Mouse (Mus musculus): ENCODE data around the gene Crat. TPM values are rescaled to one million over a fixed set of nuclear protein-coding genes. Genes with fewer than 3 reads are reported as not detected.

Crat gene
- total and polyA plus RNA-seq, 2 experiments = 9.2 to 65.2 TPM

DNA sequence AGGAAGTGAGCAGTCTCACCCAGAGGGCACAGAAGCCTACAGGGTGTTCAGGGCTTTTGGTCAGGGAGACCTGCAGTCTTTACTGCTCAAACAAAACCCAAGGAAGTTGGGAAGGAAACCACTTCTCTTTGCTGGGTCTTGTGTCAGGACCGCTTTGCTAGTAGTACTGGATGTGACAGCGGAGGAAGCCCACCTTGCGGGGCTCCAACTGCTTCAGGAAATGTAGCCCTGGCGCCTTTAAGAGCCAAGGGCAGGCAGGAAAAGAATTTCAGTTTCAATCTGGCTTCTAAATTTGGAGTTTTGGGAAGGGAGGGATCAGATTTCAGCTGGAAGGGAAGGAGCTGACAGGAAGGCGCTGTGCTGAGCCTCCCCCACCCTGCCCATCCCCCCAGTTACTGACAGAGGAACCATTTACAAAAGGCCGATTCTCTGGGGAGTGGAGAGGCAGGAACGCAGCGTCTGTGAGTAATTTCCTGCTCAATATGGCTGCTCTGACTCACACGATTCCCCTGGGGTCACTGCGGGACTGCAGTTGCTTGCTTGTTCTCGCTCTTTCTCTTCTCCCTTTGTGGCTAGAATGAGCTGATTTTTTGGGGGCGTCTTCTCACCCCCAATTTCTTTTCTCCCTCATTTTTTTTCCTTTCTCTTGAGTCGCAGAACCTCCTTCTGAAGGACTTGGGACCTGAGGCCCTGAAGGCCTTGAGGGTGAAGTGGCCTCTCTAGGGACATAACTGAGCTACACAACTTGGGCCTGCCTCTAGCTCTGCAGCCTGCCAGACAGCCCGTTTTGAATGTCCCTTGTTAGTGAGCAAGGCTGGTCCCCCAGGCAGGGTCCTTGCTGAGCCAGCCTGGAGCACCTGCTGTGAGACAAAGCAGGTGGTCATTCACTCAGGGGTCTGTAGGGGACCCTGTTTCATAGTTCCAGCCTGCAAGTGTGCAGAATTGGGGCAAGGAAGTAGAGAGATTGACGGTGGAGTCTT lies 26.2 kb upstream of the Crat start:
- Histone ChIP-seq H3K4me1 (ENCODE audit: control insufficient read depth, insufficient read depth, low read length) (peaks cover 6% of the 10 kb centered on the region; the same call in 1 of the 2 replicates), H3K9ac (ENCODE audit: low read depth, low read length) (peak overlapping the region; percentile 37)

DNA sequence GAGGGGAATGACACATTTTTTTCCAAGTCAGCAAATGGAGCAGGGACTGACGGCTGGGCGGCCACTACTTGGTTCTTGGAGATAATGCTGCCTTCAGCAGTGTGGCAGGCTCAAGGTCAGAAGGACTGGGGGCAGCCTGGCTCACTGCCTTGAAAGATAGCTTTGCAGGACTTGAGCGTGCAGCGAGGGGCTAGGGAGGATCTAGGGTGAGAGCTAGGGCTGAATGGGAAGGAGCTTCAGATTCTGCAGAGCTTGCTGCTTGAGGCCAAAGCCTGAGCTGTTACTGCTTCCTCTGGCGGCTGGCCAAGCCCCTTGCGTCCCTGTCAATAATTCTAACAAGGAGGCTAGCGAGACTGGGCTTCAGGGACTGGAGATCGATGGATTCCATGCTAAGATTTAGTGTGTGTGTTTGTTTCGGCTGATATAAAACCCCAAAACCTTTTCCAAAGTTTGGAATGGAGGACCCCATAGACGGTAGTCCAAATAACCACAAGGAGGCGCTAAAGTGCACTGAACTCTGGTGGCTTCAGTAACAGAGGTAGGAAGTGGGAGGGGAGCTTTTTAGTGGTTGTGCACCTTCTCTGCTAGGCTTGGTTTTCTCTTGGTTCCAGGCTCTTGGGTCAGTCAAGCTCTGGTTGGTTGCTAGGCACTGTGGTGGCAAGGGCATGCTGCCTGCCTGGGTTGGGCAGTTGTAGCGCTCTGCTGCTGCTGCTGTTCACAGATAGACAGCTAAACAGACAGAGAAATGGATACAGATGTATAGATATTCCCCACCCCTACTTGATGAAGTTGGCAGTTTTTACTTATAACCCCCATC lies 25.3 kb upstream of the Crat start:
- no peak for TF ChIP-seq POLR2A (IDR thresholded peaks at IDR 0.05; ENCODE audit: extremely low read depth, insufficient read depth, low read length)
- TF ChIP-seq CTCF (IDR thresholded peaks at IDR 0.05; ENCODE audit: low read depth, low read length) = peak; percentile 1; the same call in 1 of the 2 replicates
- peak overlapping the region; percentile 26; the same call in 1 of the 2 replicates for H3K9ac ChIP-seq (ENCODE audit: low read depth, low read length)
- H3K27ac ChIP-seq (replicated peaks; ENCODE audit: insufficient read depth, low read depth, low read length) = peak overlapping the region; percentile 84
- H3K4me3 ChIP-seq (ENCODE audit: insufficient read depth, low read depth, low read length) = peak overlapping the region; percentile 12; the same call in 1 of the 2 replicates
- peaks cover 4% of the 10 kb centered on the region; the same call in 1 of the 2 replicates for H3K4me1 ChIP-seq (ENCODE audit: control insufficient read depth, insufficient read depth, low read length)
- peaks cover 4% of the 10 kb centered on the region; the same call in 1 of the 2 replicates for H3K36me3 ChIP-seq (ENCODE audit: control insufficient read depth, insufficient read depth, low read length)
- H3K27me3 ChIP-seq (ENCODE audit: control insufficient read depth, insufficient read depth, low read length) = no peaks in the 10 kb centered on the region
- H3K79me2 ChIP-seq (ENCODE audit: control insufficient read depth, insufficient read depth, low read length) = no peaks in the 10 kb centered on the region
- peak; percentile 40 for DNase-seq (ENCODE audit: extremely low read depth, low read depth, low spot score)
- WGBS = 37% methylated on average over 12 of the region's 12 CpGs

More for the DNA sequence above, 26.2 kb upstream of the Crat start:
- Histone ChIP-seq H3K27me3 (ENCODE audit: control insufficient read depth, insufficient read depth, low read length) (no peaks in the 10 kb centered on the region), H3K27ac (replicated peaks; ENCODE audit: insufficient read depth, low read depth, low read length) (peak overlapping the region; percentile 84), H3K4me3 (ENCODE audit: insufficient read depth, low read depth, low read length) (peak overlapping the region; percentile 8), H3K36me3 (ENCODE audit: control insufficient read depth, insufficient read depth, low read length) (peaks cover 4% of the 10 kb centered on the region; the same call in 1 of the 2 replicates), H3K79me2 (ENCODE audit: control insufficient read depth, insufficient read depth, low read length) (no peaks in the 10 kb centered on the region)
- DNase-seq (ENCODE audit: extremely low read depth, low read depth, low spot score) = peak; percentile 61
- WGBS = 62% methylated on average over 15 of the region's 15 CpGs
- TF ChIP-seq POLR2A (IDR thresholded peaks at IDR 0.05; ENCODE audit: extremely low read depth, insufficient read depth, low read length) (0 out of 2 replicates have a peak, but pooled peaks have one; percentile 10), CTCF (IDR thresholded peaks at IDR 0.05; ENCODE audit: low read depth, low read length) (no peak)

DNA sequence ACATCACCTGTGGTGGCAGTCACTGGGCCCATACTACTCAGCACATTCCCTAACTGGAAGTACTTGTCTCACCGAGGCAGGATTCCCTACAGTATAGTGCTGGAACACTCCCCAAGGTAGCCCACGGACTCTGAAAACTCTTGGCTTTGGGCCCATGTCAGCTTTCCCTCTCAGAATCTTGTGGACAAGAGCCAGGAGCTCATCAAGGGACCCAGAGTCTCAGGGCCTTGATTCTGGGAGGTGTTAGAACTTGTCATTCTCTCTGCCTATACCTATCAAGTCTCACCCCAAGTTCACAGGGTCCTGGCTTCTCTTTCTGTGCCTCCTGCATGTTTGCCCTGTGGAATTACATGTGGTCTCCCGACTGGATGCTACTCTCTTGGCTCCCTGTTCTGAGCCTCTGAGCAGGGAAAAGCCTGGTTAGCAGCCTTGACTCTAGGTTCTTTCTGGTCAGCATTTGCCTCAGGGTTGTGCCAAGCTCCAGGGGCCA lies 24.6 kb upstream of the Crat start:
- 49% methylated on average over 3 of the region's 3 CpGs for WGBS
- Histone ChIP-seq H3K9ac (ENCODE audit: low read depth, low read length) (no peak overlapping the region; the same call in 1 of the 2 replicates), H3K79me2 (ENCODE audit: control insufficient read depth, insufficient read depth, low read length) (no peaks in the 10 kb centered on the region), H3K27me3 (ENCODE audit: control insufficient read depth, insufficient read depth, low read length) (no peaks in the 10 kb centered on the region), H3K27ac (replicated peaks; ENCODE audit: insufficient read depth, low read depth, low read length) (peak overlapping the region; percentile 84), H3K4me1 (ENCODE audit: control insufficient read depth, insufficient read depth, low read length) (peaks cover 4% of the 10 kb centered on the region; the same call in 1 of the 2 replicates), H3K36me3 (ENCODE audit: control insufficient read depth, insufficient read depth, low read length) (peaks cover 4% of the 10 kb centered on the region; the same call in 1 of the 2 replicates), H3K4me3 (ENCODE audit: insufficient read depth, low read depth, low read length) (no peak overlapping the region)
- TF ChIP-seq CTCF (IDR thresholded peaks at IDR 0.05; ENCODE audit: low read depth, low read length) (no peak), POLR2A (IDR thresholded peaks at IDR 0.05; ENCODE audit: extremely low read depth, insufficient read depth, low read length) (no peak)
- DNase-seq (ENCODE audit: extremely low read depth, low read depth, low spot score) = no peak

DNA sequence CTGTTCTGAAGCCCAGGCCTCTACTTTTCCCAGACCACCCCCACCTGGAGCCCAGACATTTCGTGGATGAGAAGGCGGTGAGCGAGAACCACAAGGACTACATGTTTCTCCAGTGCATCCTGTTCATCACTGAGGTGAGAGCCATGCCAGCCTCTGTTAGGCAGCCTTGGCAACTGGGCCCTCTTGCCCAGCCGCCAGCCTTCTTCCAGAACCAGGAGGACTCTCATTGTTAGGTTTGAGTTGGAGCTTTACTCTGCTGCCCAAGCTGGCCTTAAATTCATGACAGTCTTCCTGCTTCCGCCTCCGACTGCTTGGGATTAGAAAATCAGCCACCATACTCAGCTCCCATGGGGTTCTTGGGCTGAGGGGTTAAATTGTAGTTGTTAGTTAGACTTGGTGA lies 24.0 kb upstream of the Crat start:
- TF ChIP-seq CTCF (IDR thresholded peaks at IDR 0.05; ENCODE audit: low read depth, low read length) = no peak
- no peak for TF ChIP-seq POLR2A (IDR thresholded peaks at IDR 0.05; ENCODE audit: extremely low read depth, insufficient read depth, low read length)
- no peak overlapping the region for H3K9ac ChIP-seq (ENCODE audit: low read depth, low read length)
- H3K36me3 ChIP-seq (ENCODE audit: control insufficient read depth, insufficient read depth, low read length) = peaks cover 4% of the 10 kb centered on the region; the same call in 1 of the 2 replicates
- no peak overlapping the region for H3K4me3 ChIP-seq (ENCODE audit: insufficient read depth, low read depth, low read length)
- WGBS = 95% methylated on average over 6 of the region's 6 CpGs
- no peak for DNase-seq (ENCODE audit: extremely low read depth, low read depth, low spot score)
- no peaks in the 10 kb centered on the region for H3K27me3 ChIP-seq (ENCODE audit: control insufficient read depth, insufficient read depth, low read length)
- H3K79me2 ChIP-seq (ENCODE audit: control insufficient read depth, insufficient read depth, low read length) = no peaks in the 10 kb centered on the region
- peaks cover 4% of the 10 kb centered on the region; the same call in 1 of the 2 replicates for H3K4me1 ChIP-seq (ENCODE audit: control insufficient read depth, insufficient read depth, low read length)
- no peak overlapping the region for H3K27ac ChIP-seq (replicated peaks; ENCODE audit: insufficient read depth, low read depth, low read length)

DNA sequence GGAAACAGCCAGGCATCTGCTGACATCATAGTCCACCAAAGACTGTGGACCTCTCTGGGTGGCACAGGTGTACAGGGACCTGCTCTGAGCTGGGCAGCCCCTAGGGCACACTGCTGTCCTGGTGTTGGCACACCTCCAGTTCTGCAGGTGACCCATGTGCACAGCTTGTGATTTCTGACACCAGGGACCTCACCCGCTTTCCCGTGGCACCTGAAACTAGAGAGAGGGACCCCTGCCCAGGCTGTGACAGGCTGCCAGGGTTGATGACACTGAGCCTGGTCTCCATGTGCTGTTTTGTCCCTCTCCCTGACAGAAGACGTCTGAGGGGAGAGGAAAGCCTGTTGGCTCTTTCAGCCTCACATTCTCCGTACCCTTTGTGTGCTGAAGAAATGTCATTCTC lies 22.2 kb upstream of the Crat start:
- Histone ChIP-seq H3K36me3 (ENCODE audit: control insufficient read depth, insufficient read depth, low read length) (peaks cover 11% of the 10 kb centered on the region; the same call in 1 of the 2 replicates), H3K27me3 (ENCODE audit: control insufficient read depth, insufficient read depth, low read length) (no peaks in the 10 kb centered on the region), H3K27ac (replicated peaks; ENCODE audit: insufficient read depth, low read depth, low read length) (no peak overlapping the region), H3K4me3 (ENCODE audit: insufficient read depth, low read depth, low read length) (no peak overlapping the region), H3K79me2 (ENCODE audit: control insufficient read depth, insufficient read depth, low read length) (no peaks in the 10 kb centered on the region), H3K4me1 (ENCODE audit: control insufficient read depth, insufficient read depth, low read length) (peaks cover 4% of the 10 kb centered on the region; the same call in 1 of the 2 replicates), H3K9ac (ENCODE audit: low read depth, low read length) (no peak overlapping the region)
- DNase-seq (ENCODE audit: extremely low read depth, low read depth, low spot score) = no peak
- TF ChIP-seq CTCF (IDR thresholded peaks at IDR 0.05; ENCODE audit: low read depth, low read length) (no peak), POLR2A (IDR thresholded peaks at IDR 0.05; ENCODE audit: extremely low read depth, insufficient read depth, low read length) (no peak)
- 93% methylated on average over 4 of the region's 4 CpGs for WGBS
